Mouse (Mus musculus) CH12.LX (cell line): ENCODE measurements at regions not wholly inside any gene's neighbourhood (a gene's known extent, or its start where the extent isn't known, plus 50 kb on each side); places are given as distances from the start of the nearest gene placed in this dataset.
A peak's percentile ranks its signal among the peaks of the same experiment; 100 is the strongest.

Experiments used
- CHD1 ChIP-seq: IDR thresholded peaks from 2 replicates; pipeline ENCODE4 v1.6.1; 2012; ENCODE audit warnings: low read depth, low read length, improper control_type of control experiment, inconsistent platforms
- CTCF ChIP-seq, 2 experiments: IDR thresholded peaks in 1 of 2; conservative IDR thresholded peaks in 1 of 2; 2 replicates each; pipeline ENCODE4 v1.5.1; 2011 to 2012; ENCODE audit warnings: low read depth in 2 of 2, low read length in 2 of 2, improper control_type of control experiment in 1 of 2, inconsistent platforms in 1 of 2, mild to moderate bottlenecking in 1 of 2, moderate library complexity in 1 of 2
- E2F4 ChIP-seq: IDR thresholded peaks from 2 replicates; pipeline ENCODE4 v1.6.1; 2011; ENCODE audit warnings: low read depth, low read length, improper control_type of control experiment; ENCODE audit not compliant: insufficient replicate concordance
- GABPA ChIP-seq: IDR thresholded peaks from 2 replicates; pipeline ENCODE4 v1.6.1; 2012; ENCODE audit warnings: low read depth, low read length, improper control_type of control experiment, inconsistent platforms; ENCODE audit not compliant: insufficient replicate concordance
- HCFC1 ChIP-seq: IDR thresholded peaks from 2 replicates; pipeline ENCODE4 v1.6.1; 2012; ENCODE audit warnings: low read depth, mild to moderate bottlenecking, inconsistent platforms, low read length, improper control_type of control experiment
- MXI1 ChIP-seq: IDR thresholded peaks from 2 replicates; pipeline ENCODE4 v1.6.1; 2011; ENCODE audit warnings: mild to moderate bottlenecking, low read depth, low read length, improper control_type of control experiment
- POLR2A ChIP-seq: IDR thresholded peaks from 2 replicates; pipeline ENCODE4 v1.6.1; 2011; ENCODE audit warnings: low read depth, mild to moderate bottlenecking, improper control_type of control experiment, low read length
- RCOR1 ChIP-seq: conservative IDR thresholded peaks from 2 replicates; pipeline ENCODE4 v1.6.1; 2012; ENCODE audit warnings: low read depth, mild to moderate bottlenecking, inconsistent platforms, low read length, improper control_type of control experiment

- TF ChIP-seq CHD1 (no peak), CTCF (conservative IDR thresholded peaks at IDR 0.05 in 1 of 2, IDR thresholded peaks at IDR 0.05 in 1 of 2; ENCODE audit: low read depth in 2 of 2, low read length in 2 of 2) (peak in 1 of 2 experiments; percentile 52; a peak in 2 of 4 replicates), MXI1 (no peak), POLR2A (no peak), E2F4 (no peak), HCFC1 (no peak), GABPA (no peak), RCOR1 (no peak)
Observed at GRCm38 (mm10) chr9:34054435-34054834, 431.3 kb upstream of the Kirrel3 start.
